Mouse (Mus musculus) intestine, embryonic 16.5 days (tissue): ENCODE results near the gene Actr3. TPM values are rescaled to one million over a fixed set of nuclear protein-coding genes. Genes with fewer than 3 reads are reported as not detected.

Experiments used
- ATAC-seq: fragments of 200-750 bp; cut with Nextera tagmentation; 2 replicates; pipeline ENCODE4 v1.8.0; 2017; ENCODE audit warnings: moderate TSS enrichment, moderate library complexity
- H3K27ac ChIP-seq: fragments of 300-500 bp; sonication (generic); 2 replicates; pipeline ENCODE4 v1.5.1; 2014; ENCODE audit warnings: mild to moderate bottlenecking, low read length
- H3K27me3 ChIP-seq: fragments of 300-500 bp; sonication (generic); replicated peaks from 2 replicates; pipeline ENCODE4 v1.6.1; 2014; ENCODE audit warnings: low read length, control low read depth, mixed read lengths; ENCODE audit not compliant: control insufficient read depth, insufficient read depth
- H3K36me3 ChIP-seq: fragments of 300-500 bp; sonication (generic); 2 replicates; pipeline ENCODE4 v1.6.1; 2014; ENCODE audit warnings: low read length, control low read depth; ENCODE audit not compliant: control insufficient read depth, insufficient read depth
- H3K4me1 ChIP-seq: fragments of 300-500 bp; sonication (generic); 2 replicates; pipeline ENCODE4 v1.6.1; 2014; ENCODE audit warnings: low read length, control low read depth, mixed read lengths; ENCODE audit not compliant: control insufficient read depth, insufficient read depth
- H3K4me2 ChIP-seq: fragments of 300-500 bp; sonication (generic); 2 replicates; pipeline ENCODE4 v1.6.1; 2014; ENCODE audit warnings: low read depth, low read length, control low read depth
- H3K4me3 ChIP-seq: fragments of 300-500 bp; sonication (generic); 2 replicates; pipeline ENCODE4 v1.5.1; 2014; ENCODE audit warnings: mild to moderate bottlenecking, low read length
- H3K9ac ChIP-seq: fragments of 300-500 bp; sonication (generic); 2 replicates; pipeline ENCODE4 v1.6.1; 2014; ENCODE audit warnings: low read depth, low read length
- H3K9me3 ChIP-seq: fragments of 300-500 bp; sonication (generic); 2 replicates; pipeline ENCODE4 v1.6.1; 2016; ENCODE audit warnings: low read length, control low read depth; ENCODE audit not compliant: control insufficient read depth
- WGBS: fragments of 180-500 bp; shearing (Covaris S2); extraction: QIAGEN DNeasy Blood & Tissue Kit; methylation state at CpG from one replicate; pipeline ENCODE4 v1.1.7; 2014; 5-methylcytosine and 5-hydroxymethylcytosine counted together
- polyA plus RNA-seq: library from polyadenylated mRNA; unstranded; fragments of >200 nt; fragmentation: Nextera tagmentation; extraction: Ambion mirVana; gene quantifications from 2 replicates; pipeline ENCODE4 v1.2.1, GENCODE M21; 2015

The Actr3 gene
- polyA plus RNA-seq, 1 experiment from 2014 or later = 361 TPM

DNA sequence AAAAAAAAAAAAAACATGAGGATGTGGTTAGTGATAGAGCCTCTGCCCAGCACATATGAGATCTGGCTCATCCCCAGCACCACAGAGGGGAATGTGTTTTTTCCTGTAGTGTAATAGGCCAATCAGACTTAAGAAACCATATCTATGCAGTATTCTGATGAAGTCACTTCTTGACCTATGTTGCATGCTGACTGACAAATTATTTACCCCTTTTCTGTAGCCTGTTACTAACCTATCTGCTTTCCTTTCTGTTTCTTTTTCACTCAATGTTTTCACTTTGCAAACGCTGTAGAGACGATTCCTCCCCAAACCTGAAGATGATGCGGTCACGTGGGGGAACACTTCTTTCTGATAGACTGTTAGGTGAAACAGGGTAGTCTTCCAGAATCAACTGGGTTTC, 32.4 kb upstream of the Actr3 start:
- H3K4me1 ChIP-seq = no peaks in the 10 kb centered on the region
- H3K27me3 ChIP-seq = no peaks in the 10 kb centered on the region
- no peak overlapping the region for H3K4me3 ChIP-seq
- 95% methylated on average over 4 of the region's 4 CpGs for WGBS
- H3K27ac ChIP-seq = no peak overlapping the region
- H3K36me3 ChIP-seq = no peaks in the 10 kb centered on the region
- no peak for ATAC-seq
- no peaks in the 10 kb centered on the region for H3K9me3 ChIP-seq
- no peak overlapping the region for H3K4me2 ChIP-seq
- no peak overlapping the region for H3K9ac ChIP-seq

DNA sequence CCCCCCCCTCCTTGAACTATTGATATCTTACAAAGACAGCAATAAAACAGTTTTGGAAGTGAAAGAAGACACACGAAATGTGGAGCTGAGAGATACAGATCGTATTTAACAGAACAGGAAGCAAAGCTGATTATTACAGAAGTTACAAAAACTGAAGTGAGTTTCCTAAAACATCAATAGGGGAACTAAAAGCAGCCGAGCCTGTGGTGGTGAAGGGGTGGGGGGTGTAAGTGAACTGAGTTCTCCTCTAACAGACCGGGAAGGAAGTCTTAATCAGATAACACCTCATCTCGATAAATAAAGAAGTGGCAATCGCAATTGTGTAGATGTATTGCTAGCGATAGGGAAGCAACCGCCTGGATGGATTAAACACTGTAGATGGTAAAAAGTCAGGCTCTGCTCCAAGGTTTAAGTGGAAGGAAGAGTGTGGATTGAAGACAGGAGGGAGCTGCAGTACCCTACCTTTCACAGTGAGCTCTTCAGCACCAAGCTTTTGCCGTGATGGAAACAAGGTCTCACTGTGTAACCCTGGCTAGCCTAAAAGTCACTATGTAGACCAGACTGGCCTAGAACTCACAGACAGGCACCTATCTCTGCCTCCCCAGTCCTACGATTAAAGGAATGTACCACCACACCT, 31.2 kb upstream of the Actr3 start:
- Histone ChIP-seq H3K9ac (no peak overlapping the region), H3K4me3 (no peak overlapping the region), H3K9me3 (no peaks in the 10 kb centered on the region), H3K36me3 (no peaks in the 10 kb centered on the region), H3K4me1 (no peaks in the 10 kb centered on the region), H3K27ac (no peak overlapping the region), H3K27me3 (no peaks in the 10 kb centered on the region), H3K4me2 (no peak overlapping the region)
- 63% methylated on average over 10 of the region's 10 CpGs for WGBS
- no peak for ATAC-seq

DNA sequence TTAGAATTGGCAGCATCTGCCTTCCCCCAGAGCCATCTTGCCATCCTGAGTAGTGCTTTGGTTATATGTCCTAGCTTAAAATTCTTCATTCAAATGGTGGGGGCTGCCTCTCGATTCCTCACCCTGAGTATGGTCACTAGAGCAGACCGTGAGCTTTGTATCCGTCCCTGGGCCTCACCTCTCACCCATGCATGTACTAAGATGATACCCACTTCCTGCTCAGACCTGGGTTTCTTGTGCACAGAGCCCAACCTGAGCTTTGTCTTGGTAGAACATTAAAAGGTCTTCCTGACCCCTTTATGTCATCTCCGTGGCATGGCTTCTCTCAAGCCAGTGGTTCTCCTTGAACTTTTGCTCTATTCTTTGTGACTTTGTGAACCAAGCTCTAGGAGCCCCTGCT, 28.5 kb upstream of the Actr3 start:
- Histone ChIP-seq H3K4me1 (no peaks in the 10 kb centered on the region), H3K4me3 (no peak overlapping the region), H3K9ac (no peak overlapping the region), H3K27me3 (no peaks in the 10 kb centered on the region), H3K4me2 (no peak overlapping the region), H3K36me3 (no peaks in the 10 kb centered on the region), H3K27ac (no peak overlapping the region), H3K9me3 (no peaks in the 10 kb centered on the region)
- no peak for ATAC-seq
- WGBS = 86% methylated on average over 4 of the region's 4 CpGs

DNA sequence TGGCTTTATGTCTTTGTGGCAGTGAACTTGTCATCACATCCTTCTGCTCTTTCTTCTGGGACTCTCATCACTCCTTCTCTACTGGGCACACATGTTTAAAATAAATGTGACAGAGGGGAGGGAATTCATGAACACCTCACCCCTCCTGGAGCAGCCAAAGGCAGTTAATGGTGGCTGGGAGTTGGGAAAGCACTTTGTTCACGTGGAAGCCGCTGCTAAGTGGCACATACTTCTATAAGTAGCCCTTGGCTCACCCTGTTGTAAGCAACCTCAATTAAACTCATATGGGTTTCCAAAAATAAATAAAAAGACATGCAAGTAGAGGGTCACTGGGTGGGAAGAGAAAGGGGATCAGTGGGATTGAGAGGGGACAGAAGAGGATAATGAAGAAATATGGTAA, 27.8 kb upstream of the Actr3 start:
- Histone ChIP-seq H3K27ac (no peak overlapping the region), H3K27me3 (no peaks in the 10 kb centered on the region), H3K9me3 (no peaks in the 10 kb centered on the region), H3K4me3 (no peak overlapping the region), H3K9ac (no peak overlapping the region), H3K36me3 (no peaks in the 10 kb centered on the region), H3K4me2 (no peak overlapping the region), H3K4me1 (no peaks in the 10 kb centered on the region)
- WGBS = 87% methylated on average over 2 of the region's 2 CpGs
- no peak for ATAC-seq

DNA sequence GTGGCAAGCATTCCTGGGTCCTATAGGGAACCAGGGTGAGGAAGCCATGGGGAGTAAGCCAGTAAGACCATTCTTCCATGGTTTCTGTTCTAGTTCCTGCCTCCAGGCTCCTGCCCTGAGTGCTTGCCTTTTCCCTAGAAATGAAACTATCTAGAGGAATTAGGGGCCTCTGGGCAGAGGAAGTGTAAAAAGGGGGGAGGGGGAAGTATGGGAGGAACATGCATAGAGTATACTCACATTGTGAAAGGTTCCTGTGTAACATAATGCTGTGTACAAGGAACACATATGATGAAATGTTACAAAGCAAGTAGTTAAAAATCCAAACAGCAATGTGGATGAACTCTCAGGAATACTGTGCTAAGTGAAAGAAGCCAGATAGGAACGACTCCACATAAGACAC, 27.4 kb upstream of the Actr3 start:
- H3K36me3 ChIP-seq = no peaks in the 10 kb centered on the region
- H3K4me3 ChIP-seq = no peak overlapping the region
- H3K4me1 ChIP-seq = no peaks in the 10 kb centered on the region
- 85% methylated on average over 1 of the region's 1 CpGs for WGBS
- H3K9me3 ChIP-seq = no peaks in the 10 kb centered on the region
- no peaks in the 10 kb centered on the region for H3K27me3 ChIP-seq
- H3K4me2 ChIP-seq = no peak overlapping the region
- no peak overlapping the region for H3K27ac ChIP-seq
- H3K9ac ChIP-seq = no peak overlapping the region
- ATAC-seq = no peak

DNA sequence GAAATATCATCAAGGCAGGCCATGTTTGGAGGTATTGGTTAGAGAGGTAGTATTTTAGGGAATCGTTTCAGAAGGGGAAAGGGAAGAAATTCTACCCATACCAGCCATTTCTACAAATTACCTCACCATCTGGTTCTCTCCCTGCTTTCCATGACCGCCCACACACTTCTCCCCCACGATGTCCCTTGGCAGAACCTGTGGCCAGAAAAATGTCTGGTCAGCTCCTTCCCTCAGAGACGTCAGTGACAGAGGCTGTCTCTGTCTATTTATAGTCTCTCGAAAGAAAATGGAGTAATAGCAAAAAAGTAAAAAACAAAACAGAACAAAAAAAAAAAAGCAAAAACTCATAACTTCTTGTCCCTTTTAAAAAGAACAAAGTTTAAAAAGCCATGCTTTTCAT, 23.0 kb upstream of the Actr3 start:
- H3K4me2 ChIP-seq = no peak overlapping the region
- ATAC-seq = no peak
- 66% methylated on average over 5 of the region's 5 CpGs for WGBS

DNA sequence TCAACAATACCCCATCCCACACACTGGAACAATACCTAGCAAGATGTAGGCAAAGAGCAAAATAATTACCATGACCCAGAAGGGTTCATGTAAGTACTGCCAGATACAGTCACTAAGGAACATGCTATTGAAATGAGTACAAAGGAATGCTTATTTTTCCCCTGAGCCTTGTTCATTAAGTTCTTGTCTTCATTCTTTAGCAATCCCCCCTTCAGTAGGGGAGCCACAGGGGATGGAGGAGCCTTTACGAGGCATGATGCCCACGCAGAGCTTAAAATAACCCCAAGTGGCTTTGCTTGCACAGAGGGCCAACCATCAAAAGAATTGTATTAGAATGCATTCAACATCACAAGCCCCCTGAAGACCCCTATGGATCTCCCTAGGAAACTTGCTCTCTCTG, 19.6 kb upstream of the Actr3 start:
- no peak for ATAC-seq
- WGBS = 85% methylated on average over 2 of the region's 2 CpGs

More for the DNA sequence above, 23.0 kb upstream of the Actr3 start:
- H3K27me3 ChIP-seq = no peaks in the 10 kb centered on the region
- no peaks in the 10 kb centered on the region for H3K4me1 ChIP-seq
- no peak overlapping the region for H3K4me3 ChIP-seq
- H3K27ac ChIP-seq = no peak overlapping the region
- no peaks in the 10 kb centered on the region for H3K9me3 ChIP-seq
- H3K9ac ChIP-seq = no peak overlapping the region
- no peaks in the 10 kb centered on the region for H3K36me3 ChIP-seq

DNA sequence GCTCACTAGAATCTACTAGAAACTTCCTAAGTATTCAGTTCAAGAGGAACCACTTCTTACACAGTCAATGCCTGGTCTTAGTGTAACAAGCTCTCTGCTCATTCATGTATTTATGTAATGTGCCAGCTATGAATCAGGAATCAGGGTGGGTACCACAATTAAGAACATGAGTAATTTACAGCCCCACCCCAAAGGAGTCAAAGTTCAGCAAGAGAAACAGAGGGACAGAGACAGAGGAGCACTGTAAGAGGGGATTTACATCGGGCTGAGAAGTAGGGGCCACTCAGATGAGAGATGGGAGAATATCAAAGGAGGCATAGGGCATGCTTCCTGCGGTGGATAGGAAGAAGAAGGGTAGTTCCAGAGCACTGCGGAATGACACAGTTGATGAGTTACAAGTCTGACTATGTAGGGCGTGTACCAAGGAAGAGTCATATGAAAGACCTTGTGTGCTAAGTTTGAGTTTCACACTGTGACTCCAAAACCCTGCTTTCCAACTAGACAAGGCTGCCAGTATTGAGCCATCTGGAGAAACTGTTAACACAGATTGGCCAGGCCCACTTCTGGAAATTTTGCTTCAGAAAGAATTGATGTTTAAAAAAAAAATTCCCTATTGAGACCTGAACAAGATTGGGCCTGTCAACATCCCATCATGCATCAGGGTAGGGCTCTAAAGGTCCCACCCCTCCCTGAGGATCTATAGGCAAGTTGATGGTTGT, 14.9 kb upstream of the Actr3 start:
- no peaks in the 10 kb centered on the region for H3K27me3 ChIP-seq
- no peaks in the 10 kb centered on the region for H3K36me3 ChIP-seq
- no peaks in the 10 kb centered on the region for H3K4me1 ChIP-seq
- no peak overlapping the region for H3K4me3 ChIP-seq
- ATAC-seq = peak; percentile 82
- no peak overlapping the region for H3K4me2 ChIP-seq
- no peak overlapping the region for H3K9ac ChIP-seq
- 75% methylated on average over 4 of the region's 4 CpGs for WGBS
- no peak overlapping the region for H3K27ac ChIP-seq
- H3K9me3 ChIP-seq = no peaks in the 10 kb centered on the region

More for the DNA sequence above, 19.6 kb upstream of the Actr3 start:
- Histone ChIP-seq H3K27me3 (no peaks in the 10 kb centered on the region), H3K4me1 (no peaks in the 10 kb centered on the region), H3K4me2 (no peak overlapping the region), H3K9ac (no peak overlapping the region), H3K4me3 (no peak overlapping the region), H3K9me3 (no peaks in the 10 kb centered on the region), H3K27ac (no peak overlapping the region), H3K36me3 (no peaks in the 10 kb centered on the region)

DNA sequence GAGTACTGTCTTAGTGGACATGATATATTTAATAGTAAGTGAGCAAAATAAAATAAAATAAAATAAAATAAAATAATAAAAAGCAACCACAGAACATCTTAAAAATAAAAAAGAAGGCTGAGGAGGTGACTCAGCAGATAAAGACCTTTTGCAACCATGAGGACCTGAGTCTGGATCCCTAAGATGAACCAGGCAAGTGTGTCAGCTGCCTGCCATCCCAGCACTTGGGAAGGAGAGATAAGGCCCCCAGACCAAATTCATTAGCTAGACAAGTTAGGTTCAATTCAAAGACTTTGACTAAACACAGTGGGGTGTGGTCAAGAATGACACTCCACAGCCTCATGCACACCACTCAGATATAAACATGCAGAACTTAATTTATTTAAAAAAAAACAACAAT, 12.4 kb upstream of the Actr3 start:
- Histone ChIP-seq H3K4me3 (no peak overlapping the region), H3K4me2 (no peak overlapping the region), H3K4me1 (no peaks in the 10 kb centered on the region), H3K27me3 (no peaks in the 10 kb centered on the region), H3K9ac (no peak overlapping the region), H3K36me3 (no peaks in the 10 kb centered on the region), H3K27ac (no peak overlapping the region), H3K9me3 (no peaks in the 10 kb centered on the region)
- ATAC-seq = no peak

DNA sequence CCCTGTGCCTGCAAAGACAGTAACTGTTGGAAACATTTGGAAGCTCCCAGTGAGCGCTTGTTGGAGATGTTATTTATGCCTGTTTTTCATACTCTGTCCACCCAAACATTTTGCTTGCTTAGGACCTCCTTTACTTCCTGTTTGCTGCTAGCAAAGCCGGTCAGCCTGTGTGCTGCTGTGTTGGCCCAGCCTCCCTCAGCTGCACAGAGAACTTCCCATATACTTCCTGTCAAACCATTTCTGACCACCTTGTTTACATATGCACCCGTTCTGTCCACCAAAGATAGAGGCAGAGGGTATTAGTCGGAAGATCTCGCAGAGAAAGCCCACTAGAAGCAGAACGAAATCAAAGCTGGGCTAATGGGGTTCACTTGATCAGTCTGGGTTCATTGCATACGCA, 6.2 kb upstream of the Actr3 start:
- Histone ChIP-seq H3K4me2 (no peak overlapping the region), H3K9ac (no peak overlapping the region), H3K9me3 (no peaks in the 10 kb centered on the region), H3K4me3 (no peak overlapping the region), H3K27ac (peak overlapping the region; percentile 27), H3K4me1 (no peaks in the 10 kb centered on the region), H3K27me3 (no peaks in the 10 kb centered on the region), H3K36me3 (no peaks in the 10 kb centered on the region)
- WGBS = 43% methylated on average over 7 of the region's 7 CpGs
- peak; percentile 35; the same call in 1 of the 2 replicates for ATAC-seq
